Mouse (Mus musculus) left cerebral cortex, adult 9 months (tissue): ENCODE results near the gene Lrpap1.

Experiments used
- DNase-seq, 2 experiments: peaks; one replicate each; pipeline ENCODE4 v3.0.0; 2022; ENCODE audit warnings: low spot score in 2 of 2

Gene Lrpap1

GRCm38 (mm10) chr5:35104960-35105921 is at the start of gene Lrpap1:
Gene Lrpap1 (minus strand): TSS chr5:35105766.
- DNase-seq, result peak; percentile 59 to 86

GRCm38 (mm10) chr5:35149939-35150338 is 44.4 kb upstream of the Lrpap1 start:
- DNase-seq, result no peak

GRCm38 (mm10) chr5:35149526-35149925 is 44.0 kb upstream of the Lrpap1 start:
- DNase-seq, result no peak

GRCm38 (mm10) chr5:35147963-35148767 is 42.6 kb upstream of the Lrpap1 start:
- no peak for DNase-seq

GRCm38 (mm10) chr5:35147155-35147962 is 41.8 kb upstream of the Lrpap1 start:
- DNase-seq, result no peak

- no peak for DNase-seq
Observed at GRCm38 (mm10) chr5:35146747-35147146, 41.2 kb upstream of the Lrpap1 start.

- no peak for DNase-seq
Observed at GRCm38 (mm10) chr5:35144716-35145115, 39.1 kb upstream of the Lrpap1 start.

- DNase-seq, result no peak
Observed at GRCm38 (mm10) chr5:35143460-35144245, 38.1 kb upstream of the Lrpap1 start.

- no peak for DNase-seq
Observed at GRCm38 (mm10) chr5:35142910-35143309, 37.3 kb upstream of the Lrpap1 start.

- DNase-seq, result peak; percentile 42 to 83
Observed at GRCm38 (mm10) chr5:35141316-35141715, 35.8 kb upstream of the Lrpap1 start.

GRCm38 (mm10) chr5:35138183-35138611 is 32.6 kb upstream of the Lrpap1 start:
- DNase-seq, result peak in 1 of 2 experiments; percentile 85

- DNase-seq, result peak; percentile 77 to 96
Observed at GRCm38 (mm10) chr5:35137510-35138182, 32.1 kb upstream of the Lrpap1 start.

GRCm38 (mm10) chr5:35135903-35136302 is 30.3 kb upstream of the Lrpap1 start:
- DNase-seq, result no peak

- no peak for DNase-seq
Observed at GRCm38 (mm10) chr5:35134286-35134685, 28.7 kb upstream of the Lrpap1 start.

- DNase-seq, result no peak
Observed at GRCm38 (mm10) chr5:35133468-35133867, 27.9 kb upstream of the Lrpap1 start.

GRCm38 (mm10) chr5:35132278-35132980 is 26.9 kb upstream of the Lrpap1 start:
- no peak for DNase-seq

GRCm38 (mm10) chr5:35131773-35132172 is 26.2 kb upstream of the Lrpap1 start:
- peak; percentile 55 to 90 for DNase-seq

- DNase-seq, result no peak
Observed at GRCm38 (mm10) chr5:35131237-35131636, 25.7 kb upstream of the Lrpap1 start.

- DNase-seq, result no peak
Observed at GRCm38 (mm10) chr5:35129767-35130191, 24.2 kb upstream of the Lrpap1 start.
